Mouse (Mus musculus) G1E (cell line): ENCODE data around the gene Polr2l. TPM values are rescaled to one million over a fixed set of nuclear protein-coding genes. Genes with fewer than 3 reads are reported as not detected.

Source experiments
- ATAC-seq: 2 replicates; pipeline ENCODE4 v1.8.0; 2016; ENCODE audit warnings: mild to moderate bottlenecking; ENCODE audit not compliant: insufficient number of reproducible peaks, poor library complexity, low FRiP score, severe bottlenecking; ENCODE audit errors: extremely low read depth
- DNase-seq: peaks from one replicate; pipeline ENCODE4 v3.0.0; 2012; ENCODE audit warnings: low spot score
- H3K27me3 ChIP-seq: 2 replicates; pipeline ENCODE4 v1.6.1; 2012; ENCODE audit warnings: mild to moderate bottlenecking, low read length, inconsistent platforms; ENCODE audit not compliant: insufficient read depth
- H3K36me3 ChIP-seq: replicated peaks from 2 replicates; pipeline ENCODE3; 2012; ENCODE audit warnings: mild to moderate bottlenecking, inconsistent platforms
- H3K4me1 ChIP-seq: 2 replicates; pipeline ENCODE4 v1.6.1; 2012; ENCODE audit warnings: low read depth, low read length, inconsistent platforms, mixed read lengths; ENCODE audit not compliant: insufficient read depth
- H3K4me3 ChIP-seq: 2 replicates; pipeline ENCODE4 v1.5.1; 2012; ENCODE audit warnings: low read depth, mild to moderate bottlenecking, inconsistent platforms, low read length, moderate library complexity, mixed read lengths
- H3K9me3 ChIP-seq: replicated peaks from 2 replicates; pipeline ENCODE4 v1.6.1; 2012; ENCODE audit warnings: inconsistent platforms
- CTCF ChIP-seq: IDR thresholded peaks from 2 replicates; pipeline ENCODE4 v1.5.1; 2012; ENCODE audit warnings: low read depth, low read length, inconsistent platforms, mixed read lengths
- GATA1 ChIP-seq: IDR thresholded peaks from 2 replicates; pipeline ENCODE4 v1.6.1; 2012; ENCODE audit warnings: borderline replicate concordance, low read length, inconsistent platforms, mixed read lengths
- GATA2 ChIP-seq: IDR thresholded peaks from 2 replicates; pipeline ENCODE4 v1.6.1; 2012; ENCODE audit warnings: low read depth, low read length, inconsistent platforms, borderline replicate concordance
- POLR2AphosphoS5 ChIP-seq: IDR thresholded peaks from 2 replicates; pipeline ENCODE4 v1.6.1; 2012; ENCODE audit warnings: low read depth, low read length, inconsistent platforms; ENCODE audit not compliant: insufficient replicate concordance
- TAL1 ChIP-seq: conservative IDR thresholded peaks from 2 replicates; pipeline ENCODE4 v1.6.1; 2012; ENCODE audit warnings: low read depth, low read length, inconsistent platforms, mixed read lengths
- polyA plus RNA-seq: library from polyadenylated mRNA; stranded (reverse); fragments of >175 nt; gene quantifications from 2 replicates; pipeline ENCODE4 v1.2.3, GENCODE M21; 2012
- total RNA-seq, 2 experiments: library from RNA; stranded (forward) in 1 of 2; stranded (reverse) in 1 of 2; fragments of 200-1000 nt in 1 of 2; fragments of >200 nt in 1 of 2; fragmentation: Nextera tagmentation in 1 of 2; gene quantifications; 2 replicates each; pipeline ENCODE4 v1.2.3; 2014 to 2017

Polr2l gene
- total and polyA plus RNA-seq, 3 experiments = 18.7 to 61.0 (median 58.3) TPM

DNA sequence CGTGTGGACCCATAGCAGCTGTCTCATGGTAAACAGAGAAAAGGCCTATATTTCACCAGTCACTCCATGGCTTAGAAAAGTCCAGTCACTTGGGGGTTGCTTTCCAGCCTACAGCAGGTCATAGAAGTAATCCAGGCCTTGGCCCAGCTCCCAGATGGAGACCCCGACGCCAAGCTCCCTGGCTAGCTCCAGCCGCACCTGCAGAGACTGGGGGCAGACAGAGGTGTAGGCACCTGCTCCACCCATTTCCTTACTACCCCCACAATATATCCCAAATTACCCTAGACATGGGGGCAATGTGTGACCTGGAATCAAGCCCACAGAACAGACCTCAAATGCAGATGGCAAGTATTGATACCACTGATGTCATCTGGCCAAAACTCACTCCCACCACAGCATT lies 21.0 kb upstream of the Polr2l start:
- Histone ChIP-seq H3K9me3 (no peaks in the 10 kb centered on the region), H3K4me3 (no peak overlapping the region), H3K27me3 (no peaks in the 10 kb centered on the region), H3K4me1 (0 out of 2 replicates have a peak, but pooled peaks cover 2% of the 10 kb centered on the region), H3K36me3 (peaks cover 97% of the 10 kb centered on the region)
- TF ChIP-seq GATA2 = no peak
- TF ChIP-seq TAL1 = no peak
- no peak for TF ChIP-seq CTCF
- no peak for TF ChIP-seq GATA1
- no peak for TF ChIP-seq POLR2AphosphoS5
- no peak for ATAC-seq
- no peak for DNase-seq

DNA sequence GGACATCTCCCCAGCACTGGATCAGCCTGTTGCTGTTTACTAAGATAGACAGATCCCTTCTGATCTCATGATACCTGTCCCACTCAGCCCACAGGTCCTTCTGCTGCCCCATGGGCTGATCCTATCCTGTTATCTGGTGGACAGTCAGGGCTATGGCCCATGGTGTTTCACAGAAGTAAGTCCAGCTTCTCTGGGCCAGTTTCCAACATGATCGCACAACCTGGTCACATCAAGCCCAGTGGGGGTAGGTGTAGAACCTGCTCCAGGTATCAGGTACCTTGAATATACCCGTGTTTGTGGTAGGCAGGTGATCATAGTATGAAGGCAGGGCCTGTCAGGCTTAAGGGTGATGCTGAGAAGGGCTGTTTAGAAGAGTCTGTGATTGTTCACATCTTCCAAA lies 20.4 kb upstream of the Polr2l start:
- no peaks in the 10 kb centered on the region for H3K9me3 ChIP-seq
- no peak for ATAC-seq
- 0 out of 2 replicates have a peak, but pooled peaks cover 2% of the 10 kb centered on the region for H3K4me1 ChIP-seq
- TF ChIP-seq POLR2AphosphoS5 (no peak), TAL1 (no peak), GATA1 (no peak), GATA2 (no peak), CTCF (no peak)
- H3K36me3 ChIP-seq = peaks cover 99% of the 10 kb centered on the region
- DNase-seq = no peak
- no peak overlapping the region for H3K4me3 ChIP-seq
- no peaks in the 10 kb centered on the region for H3K27me3 ChIP-seq

DNA sequence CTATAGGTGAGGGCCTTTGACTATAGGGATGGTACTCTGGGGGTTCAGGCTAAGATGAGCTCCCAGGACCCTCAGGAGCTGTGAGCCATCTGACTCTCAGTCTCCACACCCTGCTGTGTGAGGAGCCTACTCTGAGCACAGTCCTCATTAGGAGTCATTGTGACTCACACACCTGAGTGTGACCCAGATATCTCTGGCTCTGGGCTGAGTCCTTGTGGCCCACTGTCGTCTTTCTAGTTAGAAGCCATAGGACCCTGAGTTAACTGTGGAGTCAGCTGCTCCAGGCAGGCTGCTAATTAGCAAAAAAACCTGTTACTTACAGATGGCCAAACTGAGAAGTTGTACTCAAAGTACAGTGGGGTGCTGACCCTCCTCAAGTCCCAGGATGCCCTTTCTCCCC lies 18.8 kb upstream of the Polr2l start:
- peaks cover 98% of the 10 kb centered on the region for H3K36me3 ChIP-seq
- DNase-seq = no peak
- no peaks in the 10 kb centered on the region for H3K9me3 ChIP-seq
- no peaks in the 10 kb centered on the region for H3K27me3 ChIP-seq
- TF ChIP-seq POLR2AphosphoS5 (no peak), GATA1 (no peak), TAL1 (no peak), GATA2 (no peak), CTCF (no peak)
- H3K4me3 ChIP-seq = no peak overlapping the region
- ATAC-seq = no peak
- 0 out of 2 replicates have a peak, but pooled peaks cover 2% of the 10 kb centered on the region for H3K4me1 ChIP-seq

DNA sequence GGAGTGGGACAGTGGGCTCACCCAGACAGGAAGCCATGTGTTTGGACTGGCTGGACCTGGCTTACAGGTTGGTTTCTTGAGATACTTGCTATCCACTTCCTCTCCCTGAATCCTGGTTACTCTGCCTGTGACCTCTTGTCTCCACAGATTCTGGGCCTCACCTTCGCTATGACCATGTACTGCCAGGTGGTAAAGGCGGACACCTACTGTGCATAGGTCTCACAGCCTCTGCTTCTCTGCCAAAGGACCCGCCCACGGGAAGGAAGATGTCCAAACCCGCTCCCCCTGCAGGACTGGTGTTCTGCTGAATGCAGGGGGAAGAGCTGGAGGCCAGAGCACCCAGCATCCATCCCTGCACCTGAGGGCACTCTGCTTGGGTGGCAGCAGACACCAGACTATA lies 17.8 kb upstream of the Polr2l start:
- ATAC-seq (no peak), DNase-seq (no peak)
- no peaks in the 10 kb centered on the region for H3K9me3 ChIP-seq
- 0 out of 2 replicates have a peak, but pooled peaks cover 2% of the 10 kb centered on the region for H3K4me1 ChIP-seq
- H3K4me3 ChIP-seq = no peak overlapping the region
- H3K36me3 ChIP-seq = peaks cover 94% of the 10 kb centered on the region
- no peak for TF ChIP-seq GATA2
- TF ChIP-seq TAL1 = no peak
- TF ChIP-seq CTCF = no peak
- no peak for TF ChIP-seq GATA1
- TF ChIP-seq POLR2AphosphoS5 = no peak
- no peaks in the 10 kb centered on the region for H3K27me3 ChIP-seq

DNA sequence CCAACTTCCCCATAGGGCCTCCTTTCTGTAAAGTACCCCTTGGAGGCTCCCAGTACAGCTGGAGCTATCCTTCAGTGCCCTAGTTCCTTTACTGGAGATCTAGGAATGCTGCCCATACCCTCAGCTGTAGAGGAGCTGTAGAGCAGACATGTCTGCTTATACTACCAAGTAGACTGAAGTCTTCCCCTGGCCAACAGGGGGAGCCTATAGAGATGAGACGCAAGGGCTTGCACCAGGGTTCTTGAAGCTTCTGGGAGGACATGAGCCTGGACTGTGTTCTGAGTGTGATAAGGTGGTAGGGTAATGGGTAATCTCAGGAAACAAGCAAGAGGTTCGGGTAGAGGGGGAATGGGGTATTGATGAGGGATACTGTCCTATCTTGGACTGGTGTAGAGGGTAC lies 16.2 kb upstream of the Polr2l start:
- Histone ChIP-seq H3K36me3 (peaks cover 94% of the 10 kb centered on the region), H3K27me3 (no peaks in the 10 kb centered on the region), H3K4me3 (no peak overlapping the region), H3K9me3 (no peaks in the 10 kb centered on the region), H3K4me1 (0 out of 2 replicates have a peak, but pooled peaks cover 2% of the 10 kb centered on the region)
- TF ChIP-seq POLR2AphosphoS5 (no peak), GATA1 (no peak), CTCF (no peak), GATA2 (no peak), TAL1 (no peak)
- no peak for DNase-seq
- ATAC-seq = no peak; the same call in 1 of the 2 replicates

DNA sequence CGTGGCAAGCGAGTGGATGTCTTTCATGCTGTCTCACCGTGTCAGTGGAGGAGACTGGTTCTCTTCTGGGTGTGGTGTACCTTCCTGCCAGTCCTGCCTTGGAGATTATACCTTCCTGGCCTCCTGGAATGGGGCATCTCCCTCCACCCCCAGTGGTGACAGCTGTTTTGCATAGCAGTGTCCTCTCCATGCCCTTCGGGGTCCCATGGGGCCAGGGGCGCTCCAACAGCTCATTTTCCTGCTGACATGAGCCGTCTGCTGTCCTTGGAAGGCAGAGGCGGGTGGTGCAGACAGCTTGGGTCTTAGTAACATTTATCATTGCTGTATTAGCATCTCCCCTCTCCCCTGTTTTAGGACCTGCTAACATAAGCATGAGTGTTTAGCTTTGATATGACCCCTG lies 12.2 kb upstream of the Polr2l start:
- ATAC-seq = no peak

More for the DNA sequence above, 12.2 kb upstream of the Polr2l start:
- Histone ChIP-seq H3K4me3 (no peak overlapping the region), H3K27me3 (no peaks in the 10 kb centered on the region), H3K9me3 (no peaks in the 10 kb centered on the region), H3K36me3 (peaks cover 95% of the 10 kb centered on the region), H3K4me1 (peaks cover 7% of the 10 kb centered on the region)
- TF ChIP-seq GATA2 (no peak), GATA1 (no peak), TAL1 (no peak), POLR2AphosphoS5 (no peak), CTCF (no peak)
- DNase-seq = no peak
